8 mouse cellular contexts compared by ENCODE assay signal in genomic region chr11:118133133-118133751, GRCm38 (mm10). TPM values are rescaled to one million over a fixed set of nuclear protein-coding genes. Genes with fewer than 3 reads are reported as not detected.
DNase-seq lines count a peak whose midpoint lies in the region; ATAC-seq and TF ChIP-seq lines count a peak whose summit lies in the region.

No protein-coding gene starts in this region.

- no peak for TF ChIP-seq POLR2A in cerebellum, adult 2 months (IDR thresholded peaks at IDR 0.05; ENCODE audit: borderline replicate concordance, insufficient read depth, low read length)

- H3K9me3 ChIP-seq in lung, embryonic 15.5 days: no peaks in the 10 kb centered on the region
- H3K9me3 ChIP-seq in hindbrain, embryonic 13.5 days: 0 out of 2 replicates have a peak, but pooled peaks cover under 1% of the 10 kb centered on the region
- no peaks in the 10 kb centered on the region for H3K9me3 ChIP-seq in neural tube, embryonic 14.5 days (ENCODE audit: control insufficient read depth, low read length)

- H3K27me3 ChIP-seq in lung, embryonic 15.5 days: no peaks in the 10 kb centered on the region
- no peaks in the 10 kb centered on the region for H3K27me3 ChIP-seq in hindbrain, embryonic 13.5 days
- no peaks in the 10 kb centered on the region for H3K27me3 ChIP-seq in neural tube, embryonic 14.5 days (ENCODE audit: control insufficient read depth, insufficient read depth, low read length)
- no peaks in the 10 kb centered on the region for H3K27me3 ChIP-seq in cerebellum, adult 2 months (ENCODE audit: control insufficient read depth, insufficient read depth, low read length)

- no peak overlapping the region for H3K9ac ChIP-seq in lung, embryonic 15.5 days
- no peak overlapping the region for H3K9ac ChIP-seq in hindbrain, embryonic 13.5 days
- H3K9ac ChIP-seq in neural tube, embryonic 14.5 days (replicated peaks; ENCODE audit: low read depth, low read length): no peak overlapping the region

- no peak overlapping the region for H3K4me3 ChIP-seq in lung, embryonic 15.5 days
- no peak overlapping the region for H3K4me3 ChIP-seq in hindbrain, embryonic 13.5 days
- no peak overlapping the region for H3K4me3 ChIP-seq in neural tube, embryonic 14.5 days (ENCODE audit: low read depth, low read length)
- H3K4me3 ChIP-seq in cerebellum, adult 2 months (replicated peaks; ENCODE audit: insufficient read depth, low read depth, low read length): no peak overlapping the region

- no peaks in the 10 kb centered on the region for H3K36me3 ChIP-seq in lung, embryonic 15.5 days
- H3K36me3 ChIP-seq in hindbrain, embryonic 13.5 days: no peaks in the 10 kb centered on the region
- no peaks in the 10 kb centered on the region for H3K36me3 ChIP-seq in neural tube, embryonic 14.5 days (ENCODE audit: control insufficient read depth, insufficient read depth, low read length)

- peak; percentile 12; the same call in 1 of the 2 replicates for ATAC-seq in lung, embryonic 15.5 days (ENCODE audit: borderline replicate concordance, extremely low read depth, low FRiP score, low TSS enrichment)
- ATAC-seq in hindbrain, embryonic 13.5 days (ENCODE audit: low FRiP score): 0 out of 2 replicates have a peak, but pooled peaks have one; percentile 36
- peak; percentile 52; the same call in 1 of the 2 replicates for ATAC-seq in neural tube, embryonic 14.5 days (ENCODE audit: low read depth)

- TF ChIP-seq CTCF in cerebellum, adult 2 months (IDR thresholded peaks at IDR 0.05; ENCODE audit: borderline replicate concordance, insufficient read depth, low read depth, low read length): no peak

- H3K27ac ChIP-seq in lung, embryonic 15.5 days: no peak overlapping the region
- peak overlapping the region; percentile 79 for H3K27ac ChIP-seq in hindbrain, embryonic 13.5 days
- peak overlapping the region; percentile 58 for H3K27ac ChIP-seq in neural tube, embryonic 14.5 days (ENCODE audit: low read depth, low read length)
- no peak overlapping the region for H3K27ac ChIP-seq in cerebellum, adult 2 months (ENCODE audit: insufficient read depth, low read length)

- no peak overlapping the region for H3K4me2 ChIP-seq in lung, embryonic 15.5 days
- no peak overlapping the region for H3K4me2 ChIP-seq in hindbrain, embryonic 13.5 days
- H3K4me2 ChIP-seq in neural tube, embryonic 14.5 days (ENCODE audit: low read depth, low read length): no peak overlapping the region

- 53% methylated on average over 9 of the region's 9 CpGs for WGBS in lung, embryonic 15.5 days
- 64% methylated on average over 9 of the region's 9 CpGs for WGBS in hindbrain, embryonic 13.5 days
- WGBS in neural tube, embryonic 14.5 days: 27% methylated on average over 9 of the region's 9 CpGs
- 73% methylated on average over 9 of the region's 9 CpGs for WGBS in cerebellum, adult 2 months

- peak; percentile 42 to 48 for DNase-seq in cerebellum, postnatal 10 days
- no peak for DNase-seq in cerebellum, adult 18-20 months
- DNase-seq in lung, postnatal 10 days: no peak
- no peak for DNase-seq in testis, postnatal 10 days (ENCODE audit: low spot score)
- no peak for DNase-seq in cerebellum, adult 2 months

- peaks cover 8% of the 10 kb centered on the region; the same call in 1 of the 2 replicates for H3K4me1 ChIP-seq in lung, embryonic 15.5 days
- H3K4me1 ChIP-seq in hindbrain, embryonic 13.5 days (replicated peaks): peaks cover 29% of the 10 kb centered on the region
- H3K4me1 ChIP-seq in neural tube, embryonic 14.5 days (ENCODE audit: control insufficient read depth, insufficient read depth, low read length): 0 out of 2 replicates have a peak, but pooled peaks cover 10% of the 10 kb centered on the region
- peaks cover 32% of the 10 kb centered on the region for H3K4me1 ChIP-seq in cerebellum, adult 2 months (ENCODE audit: control insufficient read depth, insufficient read depth, low read length)

RNA-seq across cellular contexts. Expression of gene Dnah17, which starts 2.8 kb away (rescaled TPM):
- 0.19 and 0.20 TPM in 2 replicates for polyA plus RNA-seq in lung, embryonic 15.5 days (2015; fragmentation: Nextera tagmentation; extraction: Ambion mirVana)
- polyA plus RNA-seq in hindbrain, embryonic 13.5 days (2015; fragmentation: Nextera tagmentation; extraction: Ambion mirVana): 0.30 and 0.32 TPM in 2 replicates
- polyA plus RNA-seq in neural tube, embryonic 14.5 days (2014; fragmentation: Nextera tagmentation; extraction: Ambion mirVana): 0.31 and 0.43 TPM in 2 replicates
- polyA plus RNA-seq in cerebellum, adult 2 months (2012; rRNA removed): 0.03 and 0.07 TPM in 2 replicates

Comparison
In these comparisons a context has a peak if more than half of its experiments do, and no peak if none do; other contexts are left out.
1. DNase-seq: peak in cerebellum, postnatal 10 days (2 of 2); none in cerebellum, adult 18-20 months (0 of 2), lung, postnatal 10 days (single experiment), testis, postnatal 10 days (single experiment) and cerebellum, adult 2 months (0 of 2).
2. H3K27ac ChIP-seq: peak in hindbrain, embryonic 13.5 days (single experiment) and neural tube, embryonic 14.5 days (single experiment); none in lung, embryonic 15.5 days (single experiment) and cerebellum, adult 2 months (single experiment).
3. Peak in every context shown above with its lines, with median percentiles within 50 percentile points of each other: ATAC-seq.